25 mouse cellular contexts compared by ENCODE assay signal in genomic region chr13:107672166-107672565, GRCm38 (mm10).
A peak's percentile ranks its signal among the peaks of the same experiment; 100 is the strongest.
DNase-seq lines count a peak whose midpoint lies in the region; ATAC-seq lines count a peak whose summit lies in the region.
"Had no signal": no experiment of that assay in that cellular context is flagged by ENCODE, and none has a peak within 500 bp of the region (broad histone marks: within the 10 kb centered on the region; RNA-seq: fewer than 3 reads in every experiment).

No protein-coding gene starts in this region.

- H3K4me3 ChIP-seq in hindbrain, embryonic 16.5 days (ENCODE audit: low read length), result no peak overlapping the region
- H3K4me3 ChIP-seq in hindbrain, embryonic 14.5 days (replicated peaks; ENCODE audit: low read length), result no peak overlapping the region
- no peak overlapping the region for H3K4me3 ChIP-seq in intestine, embryonic 15.5 days (replicated peaks)
- H3K4me3 ChIP-seq: forebrain, embryonic 13.5 days; heart, embryonic 15.5 days; hindbrain, embryonic 15.5 days; limb, embryonic 15.5 days; neural tube, embryonic 15.5 days; stomach, embryonic 15.5 days had no signal

- H3K27ac ChIP-seq in hindbrain, embryonic 16.5 days (ENCODE audit: low read depth, low read length), result no peak overlapping the region
- no peak overlapping the region for H3K27ac ChIP-seq in hindbrain, embryonic 14.5 days
- no peak overlapping the region for H3K27ac ChIP-seq in intestine, embryonic 15.5 days
- H3K27ac ChIP-seq: forebrain, embryonic 13.5 days; heart, embryonic 15.5 days; hindbrain, embryonic 15.5 days; limb, embryonic 15.5 days; liver, embryonic 14.5 days; neural tube, embryonic 15.5 days; stomach, embryonic 15.5 days had no signal

- 55% methylated on average over 5 of the region's 5 CpGs for WGBS in hindbrain, embryonic 16.5 days
- 66% methylated on average over 5 of the region's 5 CpGs for WGBS in hindbrain, embryonic 14.5 days
- 86% methylated on average over 5 of the region's 5 CpGs for WGBS in intestine, embryonic 15.5 days

- no peak overlapping the region for H3K4me2 ChIP-seq in hindbrain, embryonic 16.5 days (ENCODE audit: low read length)
- no peak overlapping the region for H3K4me2 ChIP-seq in hindbrain, embryonic 14.5 days (replicated peaks)
- no peak overlapping the region for H3K4me2 ChIP-seq in intestine, embryonic 15.5 days (replicated peaks)
- H3K4me2 ChIP-seq: forebrain, embryonic 13.5 days; heart, embryonic 15.5 days; hindbrain, embryonic 15.5 days; limb, embryonic 15.5 days; lung, embryonic 14.5 days; neural tube, embryonic 15.5 days; stomach, embryonic 15.5 days had no signal

- H3K9me3 ChIP-seq in hindbrain, embryonic 16.5 days (ENCODE audit: control insufficient read depth, low read length), result no peaks in the 10 kb centered on the region
- no peaks in the 10 kb centered on the region for H3K9me3 ChIP-seq in hindbrain, embryonic 14.5 days (ENCODE audit: control insufficient read depth, low read length)
- no peaks in the 10 kb centered on the region for H3K9me3 ChIP-seq in intestine, embryonic 15.5 days
- H3K9me3 ChIP-seq: forebrain, embryonic 13.5 days; heart, embryonic 15.5 days; hindbrain, embryonic 15.5 days; limb, embryonic 15.5 days; neural tube, embryonic 15.5 days; stomach, embryonic 15.5 days had no signal

- DNase-seq in hindbrain, embryonic 14.5 days (ENCODE audit: low spot score), result no peak
- DNase-seq in brain, adult 2 months (ENCODE audit: low read depth, low spot score), result peak; percentile 86
- peak; percentile 63 for DNase-seq in cerebellum, adult 8-10 months
- DNase-seq in cerebellum, postnatal 36 days, result peak; percentile 62 to 68
- DNase-seq: gastrocnemius, postnatal 36 days; heart, postnatal 36 days; kidney, postnatal 4 days; layer of hippocampus, adult 9-11 months; lung, embryonic 14.5 days; lung, postnatal 36 days; right cerebral cortex, adult 18-20 months; right cerebral cortex, postnatal 4 days; thymus, postnatal 25 days had no signal

- H3K4me1 ChIP-seq in hindbrain, embryonic 16.5 days (ENCODE audit: control insufficient read depth, insufficient read depth, low read depth, low read length), result peaks cover 6% of the 10 kb centered on the region; the same call in 1 of the 2 replicates
- H3K4me1 ChIP-seq in hindbrain, embryonic 14.5 days (replicated peaks; ENCODE audit: control insufficient read depth, insufficient read depth, low read length), result no peaks in the 10 kb centered on the region
- H3K4me1 ChIP-seq in intestine, embryonic 15.5 days (replicated peaks), result peaks cover 10% of the 10 kb centered on the region

- H3K27me3 ChIP-seq in hindbrain, embryonic 16.5 days (replicated peaks; ENCODE audit: control insufficient read depth, insufficient read depth, low read length), result no peaks in the 10 kb centered on the region
- H3K27me3 ChIP-seq in hindbrain, embryonic 14.5 days (ENCODE audit: control insufficient read depth, insufficient read depth, low read length), result no peaks in the 10 kb centered on the region
- H3K27me3 ChIP-seq in intestine, embryonic 15.5 days (replicated peaks), result no peaks in the 10 kb centered on the region
- H3K27me3 ChIP-seq: forebrain, embryonic 13.5 days; heart, embryonic 15.5 days; hindbrain, embryonic 15.5 days; neural tube, embryonic 15.5 days; stomach, embryonic 15.5 days had no signal

- H3K36me3 ChIP-seq in hindbrain, embryonic 16.5 days (ENCODE audit: control insufficient read depth, insufficient read depth, low read length), result no peaks in the 10 kb centered on the region
- no peaks in the 10 kb centered on the region for H3K36me3 ChIP-seq in hindbrain, embryonic 14.5 days (replicated peaks; ENCODE audit: control insufficient read depth, insufficient read depth)
- no peaks in the 10 kb centered on the region for H3K36me3 ChIP-seq in intestine, embryonic 15.5 days
- H3K36me3 ChIP-seq: heart, embryonic 15.5 days; hindbrain, embryonic 15.5 days; limb, embryonic 15.5 days; neural tube, embryonic 15.5 days; stomach, embryonic 15.5 days had no signal

- ATAC-seq in hindbrain, embryonic 16.5 days, result peak; percentile 28
- ATAC-seq in hindbrain, embryonic 14.5 days (ENCODE audit: low FRiP score), result no peak
- no peak for ATAC-seq in intestine, embryonic 15.5 days
- no peak for ATAC-seq in megakaryocyte, adult 5-6 weeks (ENCODE audit: poor library complexity, severe bottlenecking)
- ATAC-seq: CD4-positive, CD25-positive, alpha-beta regulatory T cell, adult 4 months; forebrain, embryonic 13.5 days; intestine, postnatal 0 days had no signal

- no peak overlapping the region for H3K9ac ChIP-seq in hindbrain, embryonic 16.5 days (ENCODE audit: low read depth, low read length)
- no peak overlapping the region for H3K9ac ChIP-seq in hindbrain, embryonic 14.5 days
- no peak overlapping the region for H3K9ac ChIP-seq in intestine, embryonic 15.5 days
- H3K9ac ChIP-seq: forebrain, embryonic 13.5 days; heart, embryonic 15.5 days; hindbrain, embryonic 15.5 days; limb, embryonic 15.5 days; liver, embryonic 14.5 days; lung, embryonic 14.5 days; neural tube, embryonic 15.5 days; stomach, embryonic 15.5 days had no signal
